Mouse (Mus musculus): ENCODE measurements around the gene 6430548M08Rik. TPM values are rescaled to one million over a fixed set of nuclear protein-coding genes. Genes with fewer than 3 reads are reported as not detected.

Gene 6430548M08Rik
- polyA plus RNA-seq, 1 experiment from 2014 or later: 6.7 TPM

Other genes starting within 250 kb of the 6430548M08Rik start
- gene Usp10, start 203.8 kb upstream of the 6430548M08Rik start, polyA plus RNA-seq (2015; fragmentation: Nextera tagmentation; extraction: Ambion mirVana): 194 and 197 TPM in 2 replicates
- 2.9 and 7.7 TPM in 2 replicates for gene Gm20388, start 203.3 kb upstream of the 6430548M08Rik start, polyA plus RNA-seq (2015; fragmentation: Nextera tagmentation; extraction: Ambion mirVana)
- gene Crispld2, start 121.7 kb upstream of the 6430548M08Rik start, polyA plus RNA-seq (2015; fragmentation: Nextera tagmentation; extraction: Ambion mirVana): 8.7 and 10.1 TPM in 2 replicates
- 36.2 and 37.4 TPM in 2 replicates for gene Zdhhc7, start 12.7 kb upstream of the 6430548M08Rik start, polyA plus RNA-seq (2015; fragmentation: Nextera tagmentation; extraction: Ambion mirVana)
- 0.14 and 0.22 TPM in 2 replicates for gene Fam92b, start 63.3 kb downstream of the 6430548M08Rik start, polyA plus RNA-seq (2015; fragmentation: Nextera tagmentation; extraction: Ambion mirVana)
- 6.7 and 7.9 TPM in 2 replicates for gene Gse1, start 114.3 kb downstream of the 6430548M08Rik start, polyA plus RNA-seq (2015; fragmentation: Nextera tagmentation; extraction: Ambion mirVana)